Mouse (Mus musculus): ENCODE data around the gene Pgpep1l.

GRCm38 (mm10) chr7:68228491-68228890, 35.5 kb downstream of the Pgpep1l start:
- TF ChIP-seq MYOD1 (IDR thresholded peaks at IDR 0.05; ENCODE audit: control insufficient read depth in 1 of 3, insufficient read length in 2 of 3, low read depth in 2 of 3) (no peak), POLR2A (IDR thresholded peaks at IDR 0.05; ENCODE audit: insufficient read length, low read depth) (no peak), MAX (IDR thresholded peaks at IDR 0.05; ENCODE audit: low read depth) (no peak), TCF12 (IDR thresholded peaks at IDR 0.05; ENCODE audit: insufficient read depth, poor library complexity, severe bottlenecking) (no peak), MYOG (IDR thresholded peaks at IDR 0.05; ENCODE audit: control insufficient read depth in 1 of 3, insufficient read depth in 1 of 3, insufficient read length in 2 of 3, low read depth in 2 of 3) (no peak), USF1 (IDR thresholded peaks at IDR 0.05; ENCODE audit: low read depth) (no peak), CEBPB (IDR thresholded peaks at IDR 0.05; ENCODE audit: insufficient read depth, poor library complexity, severe bottlenecking) (no peak), TCF3 (IDR thresholded peaks at IDR 0.05; ENCODE audit: insufficient read length, low read depth) (no peak), POLR2AphosphoS2 (IDR thresholded peaks at IDR 0.05; ENCODE audit: insufficient read length, low read depth) (no peak), E2F4 (IDR thresholded peaks at IDR 0.05; ENCODE audit: insufficient read depth) (no peak), SRF (IDR thresholded peaks at IDR 0.05; ENCODE audit: control insufficient read depth, insufficient read length, low read depth) (no peak), REST (IDR thresholded peaks at IDR 0.05; ENCODE audit: insufficient read depth, insufficient read length) (no peak)
